Mouse (Mus musculus): ENCODE data around the gene Cox11. TPM values are rescaled to one million over a fixed set of nuclear protein-coding genes. Genes with fewer than 3 reads are reported as not detected.

Cox11 gene
- polyA plus RNA-seq (2021; fragmentation: Nextera tagmentation): 26.9 and 32.7 TPM in 2 replicates
- long read RNA-seq, experiment 1, transcript Cox11-201 (4 exons, 1,224 nt): major isoform, 78 of 98 reads
- long read RNA-seq, experiment 1, partial matches to known transcripts: 1 of 98 reads
- long read RNA-seq, experiment 1, other reads (novel, unspliced or antisense): 19 of 98 reads
- long read RNA-seq, experiment 2, transcript Cox11-201 (4 exons, 1,224 nt): major isoform, 25 of 26 reads
- long read RNA-seq, experiment 2, partial matches to known transcripts: 0 of 26 reads
- long read RNA-seq, experiment 2, other reads (novel, unspliced or antisense): 1 of 26 reads

DNA sequence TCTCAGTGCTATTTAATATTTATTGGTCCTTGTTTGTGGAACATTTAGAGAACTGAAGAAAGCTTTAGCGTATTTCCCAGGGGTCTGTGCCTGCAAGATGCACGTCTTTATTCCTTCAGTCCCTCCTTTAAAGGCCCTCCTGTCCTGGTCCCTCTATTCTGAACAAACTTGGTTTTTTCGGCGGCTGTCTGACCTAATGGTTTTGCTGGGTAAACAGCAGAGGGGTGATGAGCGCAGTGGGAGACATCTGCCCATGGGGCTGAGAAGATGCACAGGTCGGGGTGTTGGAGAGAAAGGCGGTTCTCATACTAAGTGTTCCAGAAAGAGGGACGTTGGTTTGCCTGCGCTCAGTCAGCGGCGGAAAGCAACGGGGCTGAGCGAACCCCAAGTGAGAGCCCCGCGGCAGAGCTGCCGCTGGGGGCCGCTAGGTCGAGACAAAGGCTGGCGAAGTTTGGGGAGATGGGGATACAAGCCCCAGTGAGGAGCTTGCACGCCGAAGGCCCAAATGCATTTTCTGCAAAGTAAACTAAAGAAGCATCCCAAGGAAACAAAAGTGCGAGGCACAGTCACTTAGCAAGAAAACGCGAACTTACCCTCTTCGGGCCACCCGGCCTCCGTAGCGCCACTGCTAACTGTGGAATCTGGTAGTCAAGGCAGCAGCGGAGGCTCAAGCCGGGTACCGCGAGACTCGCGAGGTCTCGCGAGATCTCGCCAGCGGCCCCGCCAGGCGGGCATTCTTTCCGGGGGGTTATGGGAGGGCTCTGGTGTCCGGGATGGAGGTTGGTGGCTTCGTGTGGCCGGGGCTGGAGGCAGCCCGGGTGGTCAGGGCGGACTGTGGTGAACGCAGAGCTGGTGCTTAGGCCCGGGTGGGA, at the start of gene Cox11, which contains the start of gene Stxbp4:
Cox11 (plus strand) TSS at position 734 of the 872 bp plus-strand sequence.
Stxbp4 (minus strand) TSS at position 645 of the 872 bp plus-strand sequence.

DNA sequence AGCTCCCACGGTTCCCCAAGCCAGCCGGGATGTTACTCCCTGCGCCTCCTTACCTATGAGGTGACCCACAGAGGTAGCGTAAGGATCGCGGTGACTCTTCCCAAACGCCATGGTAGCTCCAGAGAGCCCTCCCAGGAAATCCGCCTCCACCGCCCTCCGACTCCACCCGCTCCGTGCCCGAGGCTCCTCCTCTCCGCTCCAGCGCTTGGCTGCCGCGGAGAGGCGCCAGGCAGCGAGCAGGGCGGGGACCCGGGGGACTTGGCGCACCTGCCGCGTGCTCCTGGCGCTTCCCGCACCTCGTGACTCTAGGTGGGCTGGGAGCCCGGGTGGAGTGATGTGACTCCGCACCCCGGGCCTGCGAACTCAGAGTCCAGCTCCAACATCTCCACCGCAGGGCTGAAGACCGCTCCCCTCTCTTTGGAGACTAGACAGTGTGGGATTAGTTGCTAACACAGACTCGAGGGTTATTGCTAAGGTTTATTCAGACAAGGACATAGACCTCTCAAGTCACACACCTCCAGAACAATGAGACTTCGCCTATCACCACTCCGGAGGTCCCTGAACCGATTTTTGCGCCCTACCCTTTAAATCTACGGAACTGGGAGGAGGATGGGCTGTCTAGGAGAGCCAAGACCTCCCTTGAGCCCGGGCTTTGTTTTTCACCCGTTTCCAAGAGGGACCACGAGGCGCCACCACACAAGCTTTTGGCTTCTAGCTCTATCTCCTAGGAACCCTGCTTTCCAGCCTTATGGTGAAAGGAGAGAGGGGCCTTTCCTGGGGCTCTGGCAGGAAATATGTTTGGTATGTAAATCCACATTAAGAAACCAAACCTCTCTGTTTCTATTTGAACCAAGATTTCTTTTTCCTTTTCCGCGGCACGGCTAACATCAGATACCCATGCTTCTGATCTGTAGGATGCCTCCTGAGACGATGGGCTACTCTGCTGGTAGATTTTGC, 49.8 kb downstream of the Cox11 start, which contains the start of gene Tom1l1:
Tom1l1 (minus strand) TSS at position 907 of the 957 bp plus-strand sequence.

Other genes starting within 250 kb of the Cox11 start
- 39.6 and 51.0 TPM in 2 replicates for gene Hlf, start 247.3 kb upstream of the Cox11 start, polyA plus RNA-seq (2021; fragmentation: Nextera tagmentation)
- 4.5 and 4.6 TPM in 2 replicates for gene Stxbp4, start 89 bp upstream of the Cox11 start, polyA plus RNA-seq (2021; fragmentation: Nextera tagmentation)
- gene Tom1l1, start 50.2 kb downstream of the Cox11 start, polyA plus RNA-seq (2021; fragmentation: Nextera tagmentation): 26.0 and 29.5 TPM in 2 replicates

Measured in left cerebral cortex, adult 6 months (tissue).